Mouse (Mus musculus) embryonic facial prominence, embryonic 14.5 days (tissue): Measurements from ENCODE around the gene Hipk1. TPM values are rescaled to one million over a fixed set of nuclear protein-coding genes. Genes with fewer than 3 reads are reported as not detected.

Experiments
- ATAC-seq: fragments of 200-750 bp; cut with Nextera tagmentation; 2 replicates; pipeline ENCODE4 v1.8.0; 2017; ENCODE audit warnings: low read depth, moderate number of reproducible peaks, moderate TSS enrichment
- DNase-seq: peaks from one replicate; pipeline ENCODE4 v3.0.0-alpha.2; 2015; ENCODE audit warnings: low spot score
- H3K27ac ChIP-seq: fragments of 300-500 bp; sonication (generic); replicated peaks from 2 replicates; pipeline ENCODE4 v1.5.1; 2014; ENCODE audit warnings: low read depth, mild to moderate bottlenecking, low read length, moderate library complexity
- H3K27me3 ChIP-seq: fragments of 300-500 bp; sonication (generic); replicated peaks from 2 replicates; pipeline ENCODE4 v1.6.1; 2014; ENCODE audit warnings: low read length; ENCODE audit not compliant: control insufficient read depth, insufficient read depth
- H3K36me3 ChIP-seq: fragments of 300-500 bp; sonication (generic); 2 replicates; pipeline ENCODE4 v1.6.1; 2014; ENCODE audit warnings: low read length, mixed read lengths; ENCODE audit not compliant: control insufficient read depth, insufficient read depth
- H3K4me1 ChIP-seq: fragments of 300-500 bp; sonication (generic); 2 replicates; pipeline ENCODE4 v1.6.1; 2014; ENCODE audit warnings: antibody characterized with exemption, low read length; ENCODE audit not compliant: control insufficient read depth, insufficient read depth
- H3K4me2 ChIP-seq: fragments of 300-500 bp; sonication (generic); 2 replicates; pipeline ENCODE4 v1.6.1; 2014; ENCODE audit warnings: low read depth, mild to moderate bottlenecking, low read length, moderate library complexity, mixed read lengths
- H3K4me3 ChIP-seq: fragments of 300-500 bp; sonication (generic); 2 replicates; pipeline ENCODE4 v1.5.1; 2014; ENCODE audit warnings: low read depth, mild to moderate bottlenecking, low read length
- H3K9ac ChIP-seq: fragments of 300-500 bp; sonication (generic); 2 replicates; pipeline ENCODE4 v1.6.1; 2014; ENCODE audit warnings: low read depth, mild to moderate bottlenecking, low read length, moderate library complexity, mixed read lengths
- H3K9me3 ChIP-seq: fragments of 300-500 bp; sonication (generic); 2 replicates; pipeline ENCODE4 v1.6.1; 2016; ENCODE audit warnings: low read length; ENCODE audit not compliant: control insufficient read depth
- WGBS: fragments of 180-500 bp; shearing (Covaris S2); extraction: QIAGEN DNeasy Blood & Tissue Kit; methylation state at CpG from one replicate; pipeline ENCODE4 v1.1.7; 2014; 5-methylcytosine and 5-hydroxymethylcytosine counted together
- polyA plus RNA-seq: library from polyadenylated mRNA; unstranded; fragments of >200 nt; fragmentation: Nextera tagmentation; extraction: Ambion mirVana; gene quantifications from 2 replicates; pipeline ENCODE4 v1.2.1, GENCODE M21; 2014

Hipk1 gene
- polyA plus RNA-seq, 1 experiment from 2014 or later: 17.3 TPM

DNA sequence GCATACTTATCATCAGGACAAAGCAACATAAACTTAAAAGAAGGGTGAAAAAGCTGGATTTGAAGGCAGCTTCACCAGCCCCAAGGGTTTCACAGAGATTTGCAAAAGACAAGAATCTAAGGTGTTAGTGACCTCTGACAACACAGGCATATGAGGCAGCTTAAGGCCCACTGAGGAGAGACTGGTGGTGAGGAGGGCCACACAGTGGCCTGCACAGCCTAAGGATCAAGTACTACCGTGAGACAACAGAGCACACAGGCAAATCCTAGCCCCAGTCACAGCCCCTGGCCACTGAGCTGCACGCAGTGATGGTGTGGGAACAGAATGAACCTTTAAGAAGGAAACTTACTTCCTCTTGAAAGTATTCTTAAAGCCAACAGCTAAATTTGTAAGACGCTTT lies 17.9 kb downstream of the Hipk1 start:
- 85% methylated on average over 3 of the region's 3 CpGs for WGBS
- no peak overlapping the region for H3K9ac ChIP-seq
- no peak overlapping the region for H3K4me3 ChIP-seq
- H3K4me2 ChIP-seq: no peak overlapping the region
- ATAC-seq (no peak), DNase-seq (no peak)
- H3K27ac ChIP-seq: no peak overlapping the region
- H3K27me3 ChIP-seq: no peaks in the 10 kb centered on the region
- peaks cover 10% of the 10 kb centered on the region; the same call in 1 of the 2 replicates for H3K4me1 ChIP-seq
- H3K9me3 ChIP-seq: no peaks in the 10 kb centered on the region
- peaks cover 35% of the 10 kb centered on the region for H3K36me3 ChIP-seq

DNA sequence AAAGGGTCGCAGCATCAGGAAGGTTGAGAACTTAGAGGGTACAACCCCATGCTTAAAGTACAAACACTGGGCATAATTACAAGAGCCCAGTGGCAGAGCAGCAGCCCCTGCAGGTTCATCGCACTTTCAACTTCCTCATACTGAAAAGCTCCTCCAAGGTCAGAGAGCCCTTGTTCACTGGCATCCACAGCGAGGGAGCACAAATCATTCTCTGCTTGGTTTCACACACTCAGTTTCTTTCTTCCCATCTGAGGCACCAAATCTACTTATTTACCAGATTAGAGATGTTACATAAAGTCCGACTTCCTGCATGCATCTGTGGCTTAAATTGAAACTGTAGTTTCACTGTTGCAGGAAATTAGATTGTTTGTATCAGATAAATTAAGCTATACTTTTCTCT lies 18.5 kb downstream of the Hipk1 start:
- H3K4me2 ChIP-seq: no peak overlapping the region
- DNase-seq (no peak), ATAC-seq (no peak)
- peaks cover 10% of the 10 kb centered on the region; the same call in 1 of the 2 replicates for H3K4me1 ChIP-seq
- no peak overlapping the region for H3K4me3 ChIP-seq
- H3K27me3 ChIP-seq: no peaks in the 10 kb centered on the region
- 79% methylated on average over 4 of the region's 4 CpGs for WGBS
- no peak overlapping the region for H3K9ac ChIP-seq
- H3K27ac ChIP-seq: no peak overlapping the region
- peaks cover 30% of the 10 kb centered on the region for H3K36me3 ChIP-seq
- H3K9me3 ChIP-seq: no peaks in the 10 kb centered on the region

DNA sequence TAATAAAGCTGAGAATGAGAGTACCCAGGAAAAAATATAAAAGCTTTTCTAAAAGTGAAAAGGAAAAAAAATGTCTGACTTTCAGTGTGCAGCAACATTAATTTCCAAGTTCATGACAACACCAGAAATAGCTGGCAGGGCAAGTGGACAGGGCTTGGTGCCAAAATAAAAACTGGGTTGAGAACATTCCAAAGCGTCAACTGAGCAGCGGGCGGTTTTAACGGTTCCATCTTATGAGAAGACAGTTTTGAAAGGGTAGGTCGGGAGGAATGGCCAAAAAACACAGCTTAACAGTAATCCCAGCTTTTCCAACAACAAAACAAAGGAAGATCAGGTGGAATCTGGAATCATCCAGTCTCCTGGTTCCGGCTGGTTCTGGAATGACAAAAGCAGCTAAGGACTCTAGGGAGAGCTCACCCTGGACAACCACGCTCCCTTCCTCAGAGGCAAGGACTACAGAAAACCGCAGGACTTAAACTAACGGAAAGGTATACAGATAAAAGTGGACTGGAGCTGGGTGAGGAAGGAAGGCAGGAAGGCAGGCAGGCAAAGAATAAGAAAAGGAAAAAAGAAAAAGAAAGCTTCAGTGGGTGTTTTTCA lies 19.7 kb downstream of the Hipk1 start:
- Histone ChIP-seq H3K9me3 (no peaks in the 10 kb centered on the region), H3K9ac (no peak overlapping the region), H3K27me3 (no peaks in the 10 kb centered on the region), H3K27ac (peak overlapping the region; percentile 46; the same call in 1 of the 2 replicates), H3K4me2 (no peak overlapping the region), H3K4me3 (no peak overlapping the region), H3K36me3 (peaks cover 18% of the 10 kb centered on the region), H3K4me1 (peaks cover 10% of the 10 kb centered on the region; the same call in 1 of the 2 replicates)
- peak; percentile 76 for DNase-seq
- no peak for ATAC-seq
- WGBS: 59% methylated on average over 9 of the region's 9 CpGs

DNA sequence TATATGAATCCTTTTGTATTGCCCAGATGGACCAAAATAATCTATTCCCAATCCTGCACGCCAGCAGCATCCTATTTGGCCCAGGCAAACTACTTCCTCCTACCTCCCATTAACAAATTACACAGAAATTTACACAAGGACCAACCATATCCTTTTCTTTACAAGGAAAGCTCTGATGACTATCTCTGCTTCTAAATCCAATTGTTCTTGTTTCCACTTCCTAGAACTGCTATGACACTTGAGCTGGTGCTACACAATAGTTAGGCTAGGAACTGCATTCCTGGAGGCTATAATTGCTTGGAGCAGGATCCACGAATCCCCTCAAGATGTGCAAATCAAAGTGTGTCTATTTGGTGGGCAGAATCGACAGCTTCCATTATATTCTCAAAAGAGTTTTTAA lies 24.6 kb downstream of the Hipk1 start:
- no peak overlapping the region for H3K27ac ChIP-seq
- no peak overlapping the region for H3K9ac ChIP-seq
- no peak overlapping the region for H3K4me2 ChIP-seq
- H3K36me3 ChIP-seq: peaks cover 41% of the 10 kb centered on the region
- no peak overlapping the region for H3K4me3 ChIP-seq
- no peaks in the 10 kb centered on the region for H3K27me3 ChIP-seq
- peaks cover 7% of the 10 kb centered on the region; the same call in 1 of the 2 replicates for H3K4me1 ChIP-seq
- DNase-seq (no peak), ATAC-seq (no peak)
- H3K9me3 ChIP-seq: no peaks in the 10 kb centered on the region
- WGBS: 67% methylated on average over 3 of the region's 3 CpGs

DNA sequence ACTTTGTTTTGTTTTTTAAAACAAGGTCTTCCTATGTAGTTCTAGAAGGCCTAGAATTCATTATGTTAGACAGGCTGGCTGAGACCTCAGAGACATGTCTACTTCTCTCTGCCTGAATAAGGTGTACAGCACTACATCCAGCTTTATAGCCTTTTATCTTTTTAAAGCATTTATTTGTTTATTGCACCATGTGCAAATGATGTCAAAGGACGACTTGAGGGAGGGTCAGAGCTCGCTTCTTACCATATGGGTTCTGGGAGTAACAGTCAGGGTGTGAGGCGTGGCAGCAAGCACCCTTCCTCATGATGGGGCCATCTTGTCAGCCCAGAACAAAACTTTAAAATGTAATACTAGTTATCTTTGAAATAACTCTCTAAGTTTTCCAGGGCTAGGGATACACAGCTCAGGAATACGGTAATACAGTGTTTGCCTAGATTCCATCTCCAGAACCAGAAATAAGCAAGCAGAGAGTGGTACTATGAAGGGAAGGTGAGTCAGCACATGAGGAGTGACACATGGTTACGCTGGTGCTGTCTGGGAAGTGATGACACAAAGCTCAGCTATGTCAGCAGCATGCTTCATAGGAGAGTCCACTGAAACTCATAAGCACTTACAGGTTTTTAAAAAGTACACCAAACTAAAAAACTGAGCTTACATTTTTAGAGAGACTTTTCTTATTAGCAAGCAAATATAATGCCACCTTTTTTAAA lies 31.9 kb downstream of the Hipk1 start:
- 87% methylated on average over 5 of the region's 5 CpGs for WGBS
- no peak for ATAC-seq

DNA sequence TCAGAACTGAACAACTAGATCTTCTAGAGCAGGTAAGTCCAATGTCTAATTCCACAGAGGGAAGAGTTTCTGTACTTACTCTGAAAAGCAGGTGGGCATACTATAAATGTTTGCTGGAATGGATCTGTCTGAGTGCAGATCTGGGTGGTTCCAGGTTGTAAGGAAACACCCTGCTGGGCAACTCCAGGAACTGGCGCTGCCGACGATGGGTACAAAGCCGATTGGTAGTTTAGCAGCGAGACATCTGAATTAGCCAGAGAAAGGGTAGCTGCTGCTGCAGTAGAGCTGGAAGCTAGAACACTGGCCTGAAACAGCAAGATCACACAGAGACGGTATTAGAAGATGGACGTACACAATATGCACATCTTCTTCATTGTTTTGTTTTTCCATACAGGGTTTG lies 32.9 kb downstream of the Hipk1 start:
- Histone ChIP-seq H3K27ac (no peak overlapping the region), H3K4me3 (no peak overlapping the region), H3K36me3 (peaks cover 77% of the 10 kb centered on the region), H3K9me3 (no peaks in the 10 kb centered on the region), H3K4me1 (no peaks in the 10 kb centered on the region), H3K9ac (no peak overlapping the region), H3K27me3 (no peaks in the 10 kb centered on the region), H3K4me2 (no peak overlapping the region)
- 90% methylated on average over 7 of the region's 7 CpGs for WGBS
- DNase-seq (no peak), ATAC-seq (no peak)

More for the DNA sequence above, 31.9 kb downstream of the Hipk1 start:
- Histone ChIP-seq H3K4me2 (no peak overlapping the region), H3K9me3 (no peaks in the 10 kb centered on the region), H3K27ac (no peak overlapping the region), H3K4me3 (no peak overlapping the region), H3K36me3 (peaks cover 75% of the 10 kb centered on the region), H3K9ac (no peak overlapping the region), H3K27me3 (no peaks in the 10 kb centered on the region), H3K4me1 (no peaks in the 10 kb centered on the region)
- DNase-seq: no peak

DNA sequence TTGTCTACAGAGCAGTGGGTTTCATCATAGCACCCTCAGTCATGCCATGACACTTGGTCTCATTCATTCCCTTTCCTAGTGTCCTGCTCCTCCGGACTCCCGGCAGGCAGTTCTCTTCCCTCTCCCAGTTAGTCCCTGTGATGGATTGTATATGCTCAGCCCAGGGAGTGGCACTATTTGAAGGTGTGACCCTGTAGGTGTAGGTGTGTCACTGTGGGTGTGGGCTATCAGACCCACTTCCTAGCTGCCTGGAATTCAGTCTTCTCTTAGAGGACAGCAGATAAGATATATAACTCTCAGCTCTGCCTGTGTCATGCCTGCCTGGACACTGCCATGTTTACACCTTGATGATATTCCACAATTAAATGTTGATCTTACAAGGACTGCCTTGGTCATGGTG lies 34.4 kb downstream of the Hipk1 start:
- H3K36me3 ChIP-seq: peaks cover 77% of the 10 kb centered on the region
- H3K4me1 ChIP-seq: no peaks in the 10 kb centered on the region
- H3K27ac ChIP-seq: no peak overlapping the region
- no peaks in the 10 kb centered on the region for H3K9me3 ChIP-seq
- no peak overlapping the region for H3K9ac ChIP-seq
- H3K27me3 ChIP-seq: no peaks in the 10 kb centered on the region
- no peak overlapping the region for H3K4me3 ChIP-seq
- DNase-seq: no peak
- WGBS: 88% methylated on average over 2 of the region's 2 CpGs
- no peak for ATAC-seq
- H3K4me2 ChIP-seq: no peak overlapping the region

DNA sequence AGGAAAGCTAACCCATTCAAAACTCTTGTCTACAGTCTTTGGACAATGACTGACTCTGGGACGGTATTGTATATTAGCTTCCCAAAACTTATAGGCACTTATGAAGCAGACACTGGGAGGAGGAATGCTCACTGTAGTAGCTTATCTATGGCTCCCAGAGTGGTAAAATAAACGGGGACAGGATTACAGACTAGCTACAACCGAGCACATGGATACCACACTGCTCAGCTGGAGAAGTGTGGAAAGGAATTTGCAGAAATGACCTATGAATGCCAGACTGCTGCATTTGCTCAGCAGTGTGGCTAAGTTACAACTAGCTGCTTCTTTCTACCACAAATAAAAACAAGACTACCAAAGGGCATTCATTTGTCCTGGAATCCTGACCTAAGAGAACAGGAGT lies 36.0 kb downstream of the Hipk1 start:
- H3K36me3 ChIP-seq: peaks cover 81% of the 10 kb centered on the region
- WGBS: 87% methylated on average over 3 of the region's 3 CpGs
- no peak overlapping the region for H3K4me3 ChIP-seq
- H3K9me3 ChIP-seq: no peaks in the 10 kb centered on the region
- H3K27me3 ChIP-seq: no peaks in the 10 kb centered on the region
- DNase-seq (no peak), ATAC-seq (no peak)
- H3K4me1 ChIP-seq: no peaks in the 10 kb centered on the region
- no peak overlapping the region for H3K27ac ChIP-seq
- no peak overlapping the region for H3K9ac ChIP-seq
- H3K4me2 ChIP-seq: no peak overlapping the region

DNA sequence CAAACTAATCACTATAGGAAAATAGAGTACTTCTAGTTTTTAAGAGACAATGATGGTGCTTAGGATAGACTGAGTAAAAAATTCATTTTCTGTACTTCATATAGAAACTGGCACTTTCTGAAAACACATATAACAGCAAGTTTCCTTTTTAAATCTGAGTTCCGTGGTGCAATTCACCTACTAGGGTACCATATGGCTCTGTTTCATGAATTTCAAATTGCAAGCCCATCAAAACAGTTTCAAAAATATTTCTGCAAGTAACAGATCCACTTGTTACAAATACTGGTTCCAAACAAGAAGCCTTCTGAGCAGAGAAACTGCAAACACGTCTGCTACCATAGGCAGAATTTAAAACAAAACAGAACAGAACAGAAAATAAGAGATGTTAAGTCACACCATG lies 39.8 kb downstream of the Hipk1 start:
- DNase-seq: no peak
- ATAC-seq: no peak
- Histone ChIP-seq H3K9me3 (no peaks in the 10 kb centered on the region), H3K9ac (no peak overlapping the region), H3K4me1 (no peaks in the 10 kb centered on the region), H3K36me3 (peaks cover 86% of the 10 kb centered on the region), H3K27me3 (no peaks in the 10 kb centered on the region), H3K4me3 (no peak overlapping the region), H3K27ac (no peak overlapping the region), H3K4me2 (no peak overlapping the region)
- 79% methylated on average over 2 of the region's 2 CpGs for WGBS
